Mouse (Mus musculus) T-helper 17 cell (primary cell): ENCODE measurements around the gene Olfr608.
"Not testable (repeated sequence)": the region's sequence is repeated elsewhere in the genome, so short reads cannot be mapped to it uniquely, and the experiment has no call there.

Source experiments
- in situ Hi-C, 2 experiments: fragments of 300-600 bp; cut with MboI, MseI; formaldehyde crosslinking; loops; 1 replicate in 1 of 2; 2 replicates in 1 of 2; pipeline ENCODE4 v1.15.1; 2025; ENCODE audit warnings: high pct_unique_total_duplicates in 2 of 2

The Olfr608 gene

GRCm38 (mm10) chr7:103469577-103469976 is at the start of gene Olfr608:
Gene Olfr608, plus strand, starts transcription at chr7:103469877.
- in situ Hi-C loops: no loop called here

DNA sequence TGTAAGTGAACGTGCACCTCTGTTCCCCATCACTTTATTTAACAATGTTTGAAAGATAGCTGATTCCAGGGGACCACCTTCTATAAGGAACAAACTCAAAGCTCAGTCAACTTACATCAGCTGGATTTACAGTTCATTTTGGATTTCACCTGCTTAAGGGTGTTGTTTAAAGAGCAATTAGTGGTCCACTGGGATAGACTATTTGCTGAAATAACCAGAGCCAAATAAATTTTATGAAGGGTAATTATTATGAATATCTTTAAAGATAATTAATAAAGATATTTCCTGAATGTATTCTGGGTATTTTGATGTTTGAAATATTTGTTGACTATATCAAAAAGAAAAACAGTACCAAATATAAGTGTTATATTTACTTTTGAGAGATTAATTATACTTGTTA is 24.3 kb upstream of the Olfr608 start, which contains the start of gene Olfr605:
TSS of gene Olfr605 (minus strand) at position 101 of the 400 bp plus-strand sequence.
- in situ Hi-C loops: no loop called here

DNA sequence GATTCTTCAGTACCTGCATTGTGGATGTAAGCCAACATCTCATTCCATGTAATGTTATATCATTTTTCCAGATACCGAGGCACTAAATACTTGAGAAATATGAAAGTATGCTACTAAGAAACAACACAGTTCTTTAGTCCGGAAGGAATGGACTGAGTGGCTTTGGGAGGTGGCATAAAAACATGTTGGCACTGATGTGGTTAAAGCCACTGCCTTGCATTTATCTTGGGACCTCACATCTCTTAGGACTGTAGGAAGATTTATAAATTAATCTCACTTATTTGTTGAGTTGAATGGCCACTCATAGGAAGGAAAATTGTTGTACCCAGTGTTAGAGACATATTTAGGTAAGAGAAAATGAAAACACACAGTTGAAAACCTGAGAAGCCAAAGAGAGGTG is 20.9 kb upstream of the Olfr608 start, which contains the start of gene Olfr606:
TSS of gene Olfr606 (plus strand) at position 301 of the 400 bp plus-strand sequence.
- in situ Hi-C loops: no loop called here

- in situ Hi-C loops: no loop called here
Measured at GRCm38 (mm10) chr7:103460590-103460989, 9.1 kb upstream of the Olfr608 start.

- in situ Hi-C loops: not testable (repeated sequence)
Measured at GRCm38 (mm10) chr7:103477106-103477505, 7.4 kb downstream of the Olfr608 start.

DNA sequence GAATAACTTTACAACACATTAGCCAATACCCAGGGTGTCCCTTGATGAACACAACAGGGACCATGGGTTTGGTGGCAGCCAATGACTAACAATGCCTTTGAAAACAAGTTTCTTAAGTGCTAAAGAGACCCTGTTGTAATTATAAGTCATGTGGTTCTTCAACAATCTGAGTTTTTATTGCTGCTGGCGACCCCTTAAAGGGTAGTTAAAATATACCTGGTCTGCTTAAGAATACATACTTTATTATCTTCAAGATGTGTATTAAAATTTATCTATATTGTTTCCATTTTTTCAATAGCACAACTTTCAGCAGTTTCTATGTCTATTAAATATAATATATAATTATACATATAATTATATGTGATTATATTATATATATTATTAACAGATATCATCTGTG is 28.3 kb downstream of the Olfr608 start, which contains the start of gene Olfr609:
TSS of gene Olfr609 (minus strand) at position 101 of the 400 bp plus-strand sequence.
- in situ Hi-C loops: no loop called here

DNA sequence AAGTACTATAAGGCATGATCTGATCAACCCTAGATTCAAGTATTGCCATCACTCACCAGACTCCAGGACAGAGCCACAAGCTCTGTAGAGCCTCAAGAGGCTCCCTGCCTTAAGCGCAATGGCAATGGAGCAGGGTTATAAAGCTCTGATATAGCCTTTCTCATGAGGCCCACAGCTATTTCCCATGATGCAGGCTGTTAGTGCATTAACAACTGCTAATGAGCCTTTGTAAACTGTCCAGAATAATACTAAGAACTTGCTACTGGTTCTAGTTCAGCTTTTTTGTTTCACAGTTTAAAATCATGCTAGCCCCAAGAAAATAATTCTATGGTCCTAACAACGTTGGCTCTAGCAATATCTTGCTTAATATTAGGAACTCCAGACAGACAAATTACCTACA is 42.3 kb downstream of the Olfr608 start, which contains the start of gene Olfr610:
TSS of gene Olfr610 (minus strand) at position 101 of the 400 bp plus-strand sequence.
- in situ Hi-C loops: no loop called here

DNA sequence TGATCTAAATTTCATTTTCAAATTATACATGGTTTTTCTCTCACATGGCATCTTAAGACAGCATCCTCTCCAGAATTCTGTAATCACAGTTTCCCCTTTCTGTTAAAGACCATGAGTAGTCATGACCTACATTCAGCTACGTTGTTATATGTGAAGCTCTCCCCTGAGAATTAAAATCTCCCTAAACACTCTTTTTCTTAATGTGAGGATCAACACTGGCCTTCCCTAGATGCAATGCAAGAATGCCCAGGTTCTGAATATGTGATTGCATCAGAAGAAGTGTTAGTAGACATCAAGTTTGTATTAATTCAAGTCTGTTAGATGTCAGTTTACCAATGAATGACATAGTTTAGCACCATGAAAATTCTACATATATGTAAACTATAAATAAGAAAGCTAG is 51.1 kb downstream of the Olfr608 start, which contains the start of gene Olfr611:
TSS of gene Olfr611 (minus strand) at position 101 of the 400 bp plus-strand sequence.
- in situ Hi-C loops: not testable (repeated sequence)
